Mouse (Mus musculus): ENCODE results near the gene Dpf1. TPM values are rescaled to one million over a fixed set of nuclear protein-coding genes. Genes with fewer than 3 reads are reported as not detected.

The Dpf1 gene
- polyA plus RNA-seq, 1 experiment from 2014 or later, result 0.72 TPM

GRCm38 (mm10) chr7:29352246-29352645 lies 48.5 kb downstream of the Dpf1 start:
- ATAC-seq (replicated peaks; ENCODE audit: low FRiP score, low read depth), result no peak
- peaks cover 42% of the 10 kb centered on the region for H3K36me3 ChIP-seq (ENCODE audit: insufficient read depth, low read length)
- TF ChIP-seq CTCF (IDR thresholded peaks at IDR 0.05; ENCODE audit: low read depth), result no peak

GRCm38 (mm10) chr7:29354161-29354560 lies 50.4 kb downstream of the Dpf1 start:
- ATAC-seq (replicated peaks; ENCODE audit: low FRiP score, low read depth) (no peak), DNase-seq (ENCODE audit: low spot score) (no peak)
- TF ChIP-seq CTCF (IDR thresholded peaks at IDR 0.05; ENCODE audit: low read depth), result no peak
- 91% methylated on average over 8 of the region's 8 CpGs for WGBS
- H3K27me3 ChIP-seq (ENCODE audit: insufficient read depth, low read length), result no peaks in the 10 kb centered on the region
- H3K36me3 ChIP-seq (ENCODE audit: insufficient read depth, low read length), result peaks cover 37% of the 10 kb centered on the region
- no peaks in the 10 kb centered on the region for H3K9me3 ChIP-seq (replicated peaks; ENCODE audit: low read length)
- H3K4me3 ChIP-seq (replicated peaks; ENCODE audit: low read depth, low read length), result no peak overlapping the region
- no peaks in the 10 kb centered on the region for H3K4me1 ChIP-seq (replicated peaks; ENCODE audit: insufficient read depth, low read length)
- H3K9ac ChIP-seq (ENCODE audit: low read depth, low read length), result no peak overlapping the region
- no peak overlapping the region for H3K27ac ChIP-seq
- H3K4me2 ChIP-seq (ENCODE audit: low read length), result no peak overlapping the region

More at GRCm38 (mm10) chr7:29352246-29352645, 48.5 kb downstream of the Dpf1 start:
- no peak for DNase-seq (ENCODE audit: low spot score)
- 90% methylated on average over 8 of the region's 8 CpGs for WGBS
- Histone ChIP-seq H3K4me2 (ENCODE audit: low read length) (no peak overlapping the region), H3K9me3 (replicated peaks; ENCODE audit: low read length) (no peaks in the 10 kb centered on the region), H3K27me3 (ENCODE audit: insufficient read depth, low read length) (no peaks in the 10 kb centered on the region), H3K4me3 (replicated peaks; ENCODE audit: low read depth, low read length) (no peak overlapping the region), H3K4me1 (replicated peaks; ENCODE audit: insufficient read depth, low read length) (no peaks in the 10 kb centered on the region), H3K27ac (no peak overlapping the region), H3K9ac (ENCODE audit: low read depth, low read length) (no peak overlapping the region)

DNA sequence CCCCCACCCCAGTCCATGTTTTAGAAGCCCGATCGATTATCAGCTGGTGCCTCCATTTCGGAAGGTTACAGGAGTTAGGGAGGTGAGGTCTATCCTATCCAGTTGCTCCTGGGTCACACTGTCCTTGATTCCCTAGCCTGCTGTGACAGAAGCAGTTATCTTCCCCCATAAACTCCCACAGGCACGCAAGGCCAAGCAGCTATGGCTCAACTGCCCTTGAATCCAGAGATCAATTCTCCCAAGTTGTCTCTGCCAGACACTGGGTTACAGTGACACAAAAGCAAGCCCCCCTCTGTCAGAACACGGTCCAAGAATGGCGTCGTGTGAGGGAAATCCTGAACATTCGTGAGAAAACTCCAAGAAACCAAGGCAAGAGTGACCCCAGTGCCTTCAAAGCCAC lies 51.7 kb downstream of the Dpf1 start:
- peaks cover 26% of the 10 kb centered on the region for H3K36me3 ChIP-seq (ENCODE audit: insufficient read depth, low read length)
- no peak for DNase-seq (ENCODE audit: low spot score)

DNA sequence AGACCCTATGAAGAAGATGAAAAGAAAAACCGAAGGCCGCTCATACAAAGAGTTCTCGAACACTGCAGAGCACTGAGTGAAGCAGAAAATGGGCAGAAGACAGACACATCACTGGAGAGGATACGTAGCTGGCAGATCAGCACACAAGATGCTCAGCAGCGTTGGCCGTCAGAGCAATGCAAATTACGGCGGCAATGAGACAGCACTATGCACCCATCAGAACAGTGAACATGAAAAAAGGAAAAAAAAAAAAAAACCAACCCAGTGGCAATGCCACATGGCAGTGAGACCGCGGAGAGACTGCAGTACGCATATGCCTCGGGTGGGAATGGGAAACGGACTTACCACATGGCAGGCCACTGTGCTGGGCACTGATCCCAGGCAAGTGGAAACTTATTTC lies 57.7 kb downstream of the Dpf1 start:
- Histone ChIP-seq H3K27me3 (ENCODE audit: insufficient read depth, low read length) (no peaks in the 10 kb centered on the region), H3K4me2 (ENCODE audit: low read length) (no peak overlapping the region), H3K4me1 (replicated peaks; ENCODE audit: insufficient read depth, low read length) (no peaks in the 10 kb centered on the region), H3K27ac (no peak overlapping the region), H3K4me3 (replicated peaks; ENCODE audit: low read depth, low read length) (no peak overlapping the region), H3K9me3 (replicated peaks; ENCODE audit: low read length) (no peaks in the 10 kb centered on the region), H3K36me3 (ENCODE audit: insufficient read depth, low read length) (peaks cover 16% of the 10 kb centered on the region; the same call in 1 of the 2 replicates), H3K9ac (ENCODE audit: low read depth, low read length) (no peak overlapping the region)
- ATAC-seq (replicated peaks; ENCODE audit: low FRiP score, low read depth) (no peak), DNase-seq (ENCODE audit: low spot score) (no peak)
- WGBS, result 93% methylated on average over 13 of the region's 13 CpGs
- TF ChIP-seq CTCF (IDR thresholded peaks at IDR 0.05; ENCODE audit: low read depth), result no peak

More for the DNA sequence above, 51.7 kb downstream of the Dpf1 start:
- Histone ChIP-seq H3K9ac (ENCODE audit: low read depth, low read length) (no peak overlapping the region), H3K4me1 (replicated peaks; ENCODE audit: insufficient read depth, low read length) (no peaks in the 10 kb centered on the region), H3K9me3 (replicated peaks; ENCODE audit: low read length) (no peaks in the 10 kb centered on the region), H3K27ac (no peak overlapping the region), H3K27me3 (ENCODE audit: insufficient read depth, low read length) (no peaks in the 10 kb centered on the region), H3K4me3 (replicated peaks; ENCODE audit: low read depth, low read length) (no peak overlapping the region), H3K4me2 (ENCODE audit: low read length) (no peak overlapping the region)
- ATAC-seq (replicated peaks; ENCODE audit: low FRiP score, low read depth), result no peak
- WGBS, result 84% methylated on average over 8 of the region's 8 CpGs
- no peak for TF ChIP-seq CTCF (IDR thresholded peaks at IDR 0.05; ENCODE audit: low read depth)

GRCm38 (mm10) chr7:29364052-29364451 lies 60.3 kb downstream of the Dpf1 start:
- H3K27me3 ChIP-seq (ENCODE audit: insufficient read depth, low read length), result no peaks in the 10 kb centered on the region
- peak; percentile 57 for DNase-seq (ENCODE audit: low spot score)
- H3K4me1 ChIP-seq (replicated peaks; ENCODE audit: insufficient read depth, low read length), result no peaks in the 10 kb centered on the region
- no peaks in the 10 kb centered on the region for H3K9me3 ChIP-seq (replicated peaks; ENCODE audit: low read length)
- H3K36me3 ChIP-seq (ENCODE audit: insufficient read depth, low read length), result peaks cover 16% of the 10 kb centered on the region; the same call in 1 of the 2 replicates
- peak; percentile 71 for TF ChIP-seq CTCF (IDR thresholded peaks at IDR 0.05; ENCODE audit: low read depth)
- no peak for ATAC-seq (replicated peaks; ENCODE audit: low FRiP score, low read depth)
- no peak overlapping the region for H3K4me2 ChIP-seq (ENCODE audit: low read length)
- no peak overlapping the region for H3K27ac ChIP-seq
- 27% methylated on average over 4 of the region's 4 CpGs for WGBS
- H3K4me3 ChIP-seq (replicated peaks; ENCODE audit: low read depth, low read length), result no peak overlapping the region
- H3K9ac ChIP-seq (ENCODE audit: low read depth, low read length), result no peak overlapping the region

DNA sequence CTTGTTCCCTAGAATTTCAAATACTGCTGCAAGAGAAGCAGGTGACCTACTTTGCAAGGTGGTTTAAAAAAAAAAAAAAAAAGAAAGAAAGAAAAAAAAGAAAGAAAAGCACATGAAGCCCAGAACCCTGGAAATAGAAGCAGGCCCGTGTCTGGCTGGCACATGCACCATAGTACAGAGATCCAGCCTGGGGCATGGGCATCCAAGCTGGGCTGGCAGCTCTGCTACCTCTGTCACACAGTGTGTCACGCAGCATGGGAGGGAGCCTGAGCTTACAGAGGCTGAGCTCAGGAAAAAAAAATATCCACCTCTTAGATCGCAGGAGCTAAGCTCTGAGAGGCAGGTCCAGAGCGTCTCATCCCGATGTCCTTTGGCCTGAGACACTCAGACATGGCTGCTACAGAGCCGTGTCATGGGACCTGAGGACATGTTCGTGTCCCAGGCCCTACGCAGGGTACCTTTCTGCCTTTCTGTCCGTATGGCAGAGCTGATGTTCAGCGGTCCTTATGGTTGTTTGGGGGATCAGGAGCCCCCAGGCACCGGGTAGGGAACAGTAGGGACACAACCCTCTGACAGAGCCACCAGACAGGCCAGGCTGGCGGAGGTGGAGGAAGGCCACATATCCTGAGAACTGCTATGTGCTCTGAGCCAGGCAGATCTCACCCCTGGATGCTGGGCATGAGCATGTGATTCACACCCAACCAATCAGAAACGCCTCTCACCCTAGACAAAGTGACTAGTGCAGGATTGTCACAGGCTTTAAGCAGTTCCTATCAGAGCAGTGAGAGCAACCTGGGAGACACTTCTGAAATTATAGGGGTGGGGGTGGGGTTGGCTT lies 63.6 kb downstream of the Dpf1 start:
- Histone ChIP-seq H3K4me1 (replicated peaks; ENCODE audit: insufficient read depth, low read length) (no peaks in the 10 kb centered on the region), H3K27me3 (ENCODE audit: insufficient read depth, low read length) (no peaks in the 10 kb centered on the region), H3K4me3 (replicated peaks; ENCODE audit: low read depth, low read length) (no peak overlapping the region), H3K4me2 (ENCODE audit: low read length) (no peak overlapping the region), H3K36me3 (ENCODE audit: insufficient read depth, low read length) (peaks cover 19% of the 10 kb centered on the region; the same call in 1 of the 2 replicates), H3K9me3 (replicated peaks; ENCODE audit: low read length) (no peaks in the 10 kb centered on the region), H3K27ac (no peak overlapping the region), H3K9ac (ENCODE audit: low read depth, low read length) (no peak overlapping the region)
- WGBS, result 77% methylated on average over 13 of the region's 13 CpGs
- no peak for TF ChIP-seq CTCF (IDR thresholded peaks at IDR 0.05; ENCODE audit: low read depth)
- DNase-seq (ENCODE audit: low spot score) (no peak), ATAC-seq (replicated peaks; ENCODE audit: low FRiP score, low read depth) (no peak)

Other genes with a start within 250 kb of the Dpf1 start
- 0.15 and 0.17 TPM in 2 replicates for gene Ryr1, start 178.8 kb upstream of the Dpf1 start, polyA plus RNA-seq (2015; fragmentation: Nextera tagmentation; extraction: Ambion mirVana)
- 0.49 and 1.2 TPM in 2 replicates for gene Rasgrp4, start 169.1 kb upstream of the Dpf1 start, polyA plus RNA-seq (2015; fragmentation: Nextera tagmentation; extraction: Ambion mirVana)
- gene Fam98c, start 147.7 kb upstream of the Dpf1 start, polyA plus RNA-seq (2015; fragmentation: Nextera tagmentation; extraction: Ambion mirVana), result 27.3 and 30.0 TPM in 2 replicates
- gene Ggn, start 133.7 kb upstream of the Dpf1 start, polyA plus RNA-seq (2015; fragmentation: Nextera tagmentation; extraction: Ambion mirVana), result 0.70 and 0.71 TPM in 2 replicates
- gene Spred3, start 133.5 kb upstream of the Dpf1 start, polyA plus RNA-seq (2015; fragmentation: Nextera tagmentation; extraction: Ambion mirVana), result 1.6 and 2.3 TPM in 2 replicates
- gene Psmd8, start 123.2 kb upstream of the Dpf1 start, polyA plus RNA-seq (2015; fragmentation: Nextera tagmentation; extraction: Ambion mirVana), result 296 and 298 TPM in 2 replicates
- gene Catsperg1, start 89.9 kb upstream of the Dpf1 start, polyA plus RNA-seq (2015; fragmentation: Nextera tagmentation; extraction: Ambion mirVana), result 0.51 and 0.53 TPM in 2 replicates
- 0.87 and 0.88 TPM in 2 replicates for gene Kcnk6, start 71.4 kb upstream of the Dpf1 start, polyA plus RNA-seq (2015; fragmentation: Nextera tagmentation; extraction: Ambion mirVana)
- gene Yif1b, start 65.6 kb upstream of the Dpf1 start, polyA plus RNA-seq (2015; fragmentation: Nextera tagmentation; extraction: Ambion mirVana), result 121 and 131 TPM in 2 replicates
- 23.7 and 24.1 TPM in 2 replicates for gene 2200002D01Rik, start 55.5 kb upstream of the Dpf1 start, polyA plus RNA-seq (2015; fragmentation: Nextera tagmentation; extraction: Ambion mirVana)
- gene Spint2, start 22.0 kb upstream of the Dpf1 start, polyA plus RNA-seq (2015; fragmentation: Nextera tagmentation; extraction: Ambion mirVana), result 460 and 496 TPM in 2 replicates
- gene Ppp1r14a, start 14.6 kb upstream of the Dpf1 start, polyA plus RNA-seq (2015; fragmentation: Nextera tagmentation; extraction: Ambion mirVana), result 21.6 and 25.0 TPM in 2 replicates
- gene Sipa1l3, start 214.7 kb downstream of the Dpf1 start, polyA plus RNA-seq (2015; fragmentation: Nextera tagmentation; extraction: Ambion mirVana), result 8.3 and 10.2 TPM in 2 replicates